Mouse (Mus musculus) erythroblast, adult 5-6 weeks (primary cell): ENCODE measurements around the gene Gemin7. TPM values are rescaled to one million over a fixed set of nuclear protein-coding genes. Genes with fewer than 3 reads are reported as not detected.

Experiments used
- total RNA-seq, 2 experiments: library from RNA; stranded (forward) in 1 of 2; stranded (reverse) in 1 of 2; fragments of 150-400 nt in 1 of 2; fragments of 200-764, 138-1000 nt in 1 of 2; gene quantifications; 2 replicates each; pipeline versions ENCODE4 v1.2.3 to v1.2.4; 2015 to 2017; ENCODE audit warnings: low replicate concordance in 2 of 2

Gemin7 gene
- total RNA-seq, 2 experiments from 2014 or later, result 10.2 to 46.7 TPM

Other genes starting within 250 kb of the Gemin7 start
- gene Ercc1, start 232.8 kb downstream of the Gemin7 start, total RNA-seq (2015; ENCODE audit: low replicate concordance), result 8.6 and 8.8 TPM in 2 replicates
- 4.6 and 5.2 TPM in 2 replicates for gene Ercc1, start 232.8 kb downstream of the Gemin7 start, total RNA-seq (2017; ENCODE audit: low replicate concordance)
- 1.2 and 1.9 TPM in 2 replicates for gene Cd3eap, start 218.1 kb downstream of the Gemin7 start, total RNA-seq (2015; ENCODE audit: low replicate concordance)
- gene Cd3eap, start 218.1 kb downstream of the Gemin7 start, total RNA-seq (2017; ENCODE audit: low replicate concordance), result 2.6 and 5.7 TPM in 2 replicates
- gene Ppp1r13l, start 217.8 kb downstream of the Gemin7 start, total RNA-seq (2015; ENCODE audit: low replicate concordance), result 0.19 and 3.3 TPM in 2 replicates
- gene Ppp1r13l, start 217.8 kb downstream of the Gemin7 start, total RNA-seq (2017; ENCODE audit: low replicate concordance), result not detected in 2 replicates
- 1.3 and 2.7 TPM in 2 replicates for gene Ercc2, start 195.6 kb downstream of the Gemin7 start, total RNA-seq (2015; ENCODE audit: low replicate concordance)
- 11.4 and 18.0 TPM in 2 replicates for gene Ercc2, start 195.6 kb downstream of the Gemin7 start, total RNA-seq (2017; ENCODE audit: low replicate concordance)
- not detected in 2 replicates for gene Klc3, start 173.5 kb downstream of the Gemin7 start, total RNA-seq (2015; ENCODE audit: low replicate concordance)
- gene Klc3, start 173.5 kb downstream of the Gemin7 start, total RNA-seq (2017; ENCODE audit: low replicate concordance), result not detected in 2 replicates
- gene Ckm, start 172.8 kb downstream of the Gemin7 start, total RNA-seq (2015; ENCODE audit: low replicate concordance), result not detected in 2 replicates
- not detected in 2 replicates for gene Ckm, start 172.8 kb downstream of the Gemin7 start, total RNA-seq (2017; ENCODE audit: low replicate concordance)
- 1.9 and 5.2 TPM in 2 replicates for gene Mark4, start 118.8 kb downstream of the Gemin7 start, total RNA-seq (2015; ENCODE audit: low replicate concordance)
- gene Mark4, start 118.8 kb downstream of the Gemin7 start, total RNA-seq (2017; ENCODE audit: low replicate concordance), result 1.7 and 2.8 TPM in 2 replicates
- not detected in 2 replicates for gene Exoc3l2, start 114.3 kb downstream of the Gemin7 start, total RNA-seq (2015; ENCODE audit: low replicate concordance)
- gene Exoc3l2, start 114.3 kb downstream of the Gemin7 start, total RNA-seq (2017; ENCODE audit: low replicate concordance), result not detected in 2 replicates
- gene Bloc1s3, start 69.2 kb downstream of the Gemin7 start, total RNA-seq (2015; ENCODE audit: low replicate concordance), result 3.5 and 4.2 TPM in 2 replicates
- 0.84 and 1.5 TPM in 2 replicates for gene Bloc1s3, start 69.2 kb downstream of the Gemin7 start, total RNA-seq (2017; ENCODE audit: low replicate concordance)
- 17.9 and 18.8 TPM in 2 replicates for gene Trappc6a, start 69.2 kb downstream of the Gemin7 start, total RNA-seq (2015; ENCODE audit: low replicate concordance)
- gene Trappc6a, start 69.2 kb downstream of the Gemin7 start, total RNA-seq (2017; ENCODE audit: low replicate concordance), result 2.7 and 7.8 TPM in 2 replicates
- not detected in 2 replicates for gene Nkpd1, start 59.8 kb downstream of the Gemin7 start, total RNA-seq (2015; ENCODE audit: low replicate concordance)
- not detected in 2 replicates for gene Nkpd1, start 59.8 kb downstream of the Gemin7 start, total RNA-seq (2017; ENCODE audit: low replicate concordance)
- 12.5 and 13.3 TPM in 2 replicates for gene Ppp1r37, start 14.5 kb downstream of the Gemin7 start, total RNA-seq (2015; ENCODE audit: low replicate concordance)
- gene Ppp1r37, start 14.5 kb downstream of the Gemin7 start, total RNA-seq (2017; ENCODE audit: low replicate concordance), result 22.9 and 37.9 TPM in 2 replicates
- not detected in 2 replicates for gene Zfp296, start 308 bp downstream of the Gemin7 start, total RNA-seq (2015; ENCODE audit: low replicate concordance)
- 0.84 TPM in 1 of 2 replicates, not detected in the other for gene Zfp296, start 308 bp downstream of the Gemin7 start, total RNA-seq (2017; ENCODE audit: low replicate concordance)
- gene Clasrp, start 26.9 kb upstream of the Gemin7 start, total RNA-seq (2015; ENCODE audit: low replicate concordance), result 0.96 and 2.3 TPM in 2 replicates
- 14.9 and 21.9 TPM in 2 replicates for gene Clasrp, start 26.9 kb upstream of the Gemin7 start, total RNA-seq (2017; ENCODE audit: low replicate concordance)
- gene Relb, start 51.8 kb upstream of the Gemin7 start, total RNA-seq (2015; ENCODE audit: low replicate concordance), result 1.5 TPM in 1 of 2 replicates, not detected in the other
- 0.68 and 2.2 TPM in 2 replicates for gene Relb, start 51.8 kb upstream of the Gemin7 start, total RNA-seq (2017; ENCODE audit: low replicate concordance)
- 10.0 and 23.2 TPM in 2 replicates for gene Clptm1, start 87.4 kb upstream of the Gemin7 start, total RNA-seq (2015; ENCODE audit: low replicate concordance)
- 12.0 and 15.7 TPM in 2 replicates for gene Clptm1, start 87.4 kb upstream of the Gemin7 start, total RNA-seq (2017; ENCODE audit: low replicate concordance)
- 10.4 and 16.1 TPM in 2 replicates for gene Apoc2, start 100.3 kb upstream of the Gemin7 start, total RNA-seq (2015; ENCODE audit: low replicate concordance)
- gene Apoc2, start 100.3 kb upstream of the Gemin7 start, total RNA-seq (2017; ENCODE audit: low replicate concordance), result 4.7 and 8.3 TPM in 2 replicates
- gene Gm44805, start 103.8 kb upstream of the Gemin7 start, total RNA-seq (2015; ENCODE audit: low replicate concordance), result not detected in 2 replicates
- gene Gm44805, start 103.8 kb upstream of the Gemin7 start, total RNA-seq (2017; ENCODE audit: low replicate concordance), result not detected in 2 replicates
- gene Apoc4, start 103.9 kb upstream of the Gemin7 start, total RNA-seq (2015; ENCODE audit: low replicate concordance), result not detected in 2 replicates
- not detected in 2 replicates for gene Apoc4, start 103.9 kb upstream of the Gemin7 start, total RNA-seq (2017; ENCODE audit: low replicate concordance)
- 5.8 TPM in 1 of 2 replicates, not detected in the other for gene Apoc1, start 115.1 kb upstream of the Gemin7 start, total RNA-seq (2015; ENCODE audit: low replicate concordance)
- 3.6 TPM in 1 of 2 replicates, not detected in the other for gene Apoc1, start 115.1 kb upstream of the Gemin7 start, total RNA-seq (2017; ENCODE audit: low replicate concordance)
- gene Apoe, start 121.6 kb upstream of the Gemin7 start, total RNA-seq (2015; ENCODE audit: low replicate concordance), result 53.0 and 57.3 TPM in 2 replicates
- 220 and 224 TPM in 2 replicates for gene Apoe, start 121.6 kb upstream of the Gemin7 start, total RNA-seq (2017; ENCODE audit: low replicate concordance)
- gene Tomm40, start 137.8 kb upstream of the Gemin7 start, total RNA-seq (2015; ENCODE audit: low replicate concordance), result 6.5 and 8.2 TPM in 2 replicates
- 3.4 and 9.6 TPM in 2 replicates for gene Tomm40, start 137.8 kb upstream of the Gemin7 start, total RNA-seq (2017; ENCODE audit: low replicate concordance)
- gene Nectin2, start 172.9 kb upstream of the Gemin7 start, total RNA-seq (2015; ENCODE audit: low replicate concordance), result not detected in 2 replicates
- gene Nectin2, start 172.9 kb upstream of the Gemin7 start, total RNA-seq (2017; ENCODE audit: low replicate concordance), result 1.0 TPM in 1 of 2 replicates, not detected in the other
- not detected in 2 replicates for gene Bcam, start 193.4 kb upstream of the Gemin7 start, total RNA-seq (2015; ENCODE audit: low replicate concordance)
- gene Bcam, start 193.4 kb upstream of the Gemin7 start, total RNA-seq (2017; ENCODE audit: low replicate concordance), result not detected in 2 replicates
- not detected in 2 replicates for gene Cblc, start 219.2 kb upstream of the Gemin7 start, total RNA-seq (2015; ENCODE audit: low replicate concordance)
- gene Cblc, start 219.2 kb upstream of the Gemin7 start, total RNA-seq (2017; ENCODE audit: low replicate concordance), result not detected in 2 replicates
- gene Bcl3, start 245.2 kb upstream of the Gemin7 start, total RNA-seq (2015; ENCODE audit: low replicate concordance), result 14.8 TPM in 1 of 2 replicates, not detected in the other
- gene Bcl3, start 245.2 kb upstream of the Gemin7 start, total RNA-seq (2017; ENCODE audit: low replicate concordance), result 0.84 and 1.5 TPM in 2 replicates